Mouse (Mus musculus): ENCODE measurements around the gene Bag3.

GRCm38 (mm10) chr7:128474322-128474721 is 49.1 kb upstream of the Bag3 start:
- TF ChIP-seq CTCF (IDR thresholded peaks at IDR 0.05; ENCODE audit: low read depth), result peak; percentile 70
- no peak for TF ChIP-seq EP300 (IDR thresholded peaks at IDR 0.05; ENCODE audit: low read depth)

Measured in liver, postnatal 0 days (tissue).